Mouse (Mus musculus): ENCODE measurements around the gene Pfkfb3. TPM values are rescaled to one million over a fixed set of nuclear protein-coding genes. Genes with fewer than 3 reads are reported as not detected.

Gene Pfkfb3
- polyA plus RNA-seq, 1 experiment = 22.2 TPM

- Histone ChIP-seq H3K36me3 (ENCODE audit: control insufficient read depth, insufficient read depth, low read length) (peaks cover 3% of the 10 kb centered on the region; the same call in 1 of the 2 replicates), H3K4me3 (ENCODE audit: insufficient read depth, low read depth, low read length) (no peak overlapping the region), H3K27me3 (replicated peaks; ENCODE audit: control insufficient read depth, insufficient read depth, low read length) (no peaks in the 10 kb centered on the region), H3K27ac (ENCODE audit: insufficient read depth, low read depth, low read length) (no peak overlapping the region), H3K4me1 (ENCODE audit: control insufficient read depth, insufficient read depth, low read length) (no peaks in the 10 kb centered on the region)
- peak; percentile 49 for DNase-seq
- TF ChIP-seq CTCF (conservative IDR thresholded peaks at IDR 0.05; ENCODE audit: insufficient read depth, insufficient read length, low read depth, low read length) = no peak
- no peak for TF ChIP-seq POLR2A (IDR thresholded peaks at IDR 0.05; ENCODE audit: low read depth, low read length)
- 67% methylated on average over 3 of the region's 3 CpGs for WGBS
Measured at GRCm38 (mm10) chr2:11496601-11497031, 57.3 kb downstream of the Pfkfb3 start.

GRCm38 (mm10) chr2:11494841-11495255, 59.0 kb downstream of the Pfkfb3 start:
- Histone ChIP-seq H3K4me1 (ENCODE audit: control insufficient read depth, insufficient read depth, low read length) (0 out of 2 replicates have a peak, but pooled peaks cover 3% of the 10 kb centered on the region), H3K27ac (ENCODE audit: insufficient read depth, low read depth, low read length) (no peak overlapping the region), H3K4me3 (ENCODE audit: insufficient read depth, low read depth, low read length) (no peak overlapping the region), H3K36me3 (ENCODE audit: control insufficient read depth, insufficient read depth, low read length) (peaks cover 3% of the 10 kb centered on the region; the same call in 1 of the 2 replicates), H3K27me3 (replicated peaks; ENCODE audit: control insufficient read depth, insufficient read depth, low read length) (no peaks in the 10 kb centered on the region)
- TF ChIP-seq CTCF (conservative IDR thresholded peaks at IDR 0.05; ENCODE audit: insufficient read depth, insufficient read length, low read depth, low read length) = no peak
- TF ChIP-seq POLR2A (IDR thresholded peaks at IDR 0.05; ENCODE audit: low read depth, low read length) = no peak
- DNase-seq = peak; percentile 57
- WGBS = 46% methylated on average over 7 of the region's 7 CpGs

GRCm38 (mm10) chr2:11492855-11493254, 61.0 kb downstream of the Pfkfb3 start:
- Histone ChIP-seq H3K27me3 (replicated peaks; ENCODE audit: control insufficient read depth, insufficient read depth, low read length) (no peaks in the 10 kb centered on the region), H3K36me3 (ENCODE audit: control insufficient read depth, insufficient read depth, low read length) (peaks cover 6% of the 10 kb centered on the region; the same call in 1 of the 2 replicates), H3K4me1 (ENCODE audit: control insufficient read depth, insufficient read depth, low read length) (0 out of 2 replicates have a peak, but pooled peaks cover 3% of the 10 kb centered on the region), H3K27ac (ENCODE audit: insufficient read depth, low read depth, low read length) (no peak overlapping the region), H3K4me3 (ENCODE audit: insufficient read depth, low read depth, low read length) (no peak overlapping the region)
- DNase-seq = no peak
- WGBS = 93% methylated on average over 5 of the region's 5 CpGs
- TF ChIP-seq POLR2A (IDR thresholded peaks at IDR 0.05; ENCODE audit: low read depth, low read length) (no peak), CTCF (conservative IDR thresholded peaks at IDR 0.05; ENCODE audit: insufficient read depth, insufficient read length, low read depth, low read length) (no peak)

- H3K27me3 ChIP-seq (replicated peaks; ENCODE audit: control insufficient read depth, insufficient read depth, low read length) = no peaks in the 10 kb centered on the region
- H3K36me3 ChIP-seq (ENCODE audit: control insufficient read depth, insufficient read depth, low read length) = peaks cover 6% of the 10 kb centered on the region; the same call in 1 of the 2 replicates
- 0 out of 2 replicates have a peak, but pooled peaks cover 3% of the 10 kb centered on the region for H3K4me1 ChIP-seq (ENCODE audit: control insufficient read depth, insufficient read depth, low read length)
- peak; percentile 62 for DNase-seq
- no peak overlapping the region for H3K27ac ChIP-seq (ENCODE audit: insufficient read depth, low read depth, low read length)
- no peak overlapping the region for H3K4me3 ChIP-seq (ENCODE audit: insufficient read depth, low read depth, low read length)
- WGBS = 64% methylated on average over 3 of the region's 3 CpGs
- TF ChIP-seq CTCF (conservative IDR thresholded peaks at IDR 0.05; ENCODE audit: insufficient read depth, insufficient read length, low read depth, low read length) (no peak), POLR2A (IDR thresholded peaks at IDR 0.05; ENCODE audit: low read depth, low read length) (no peak)
Measured at GRCm38 (mm10) chr2:11491471-11491870, 62.4 kb downstream of the Pfkfb3 start.

- no peak overlapping the region for H3K27ac ChIP-seq (ENCODE audit: insufficient read depth, low read depth, low read length)
- H3K36me3 ChIP-seq (ENCODE audit: control insufficient read depth, insufficient read depth, low read length) = peaks cover 6% of the 10 kb centered on the region; the same call in 1 of the 2 replicates
- no peak for TF ChIP-seq CTCF (conservative IDR thresholded peaks at IDR 0.05; ENCODE audit: insufficient read depth, insufficient read length, low read depth, low read length)
- TF ChIP-seq POLR2A (IDR thresholded peaks at IDR 0.05; ENCODE audit: low read depth, low read length) = no peak
- no peak overlapping the region for H3K4me3 ChIP-seq (ENCODE audit: insufficient read depth, low read depth, low read length)
- DNase-seq = no peak
- H3K27me3 ChIP-seq (replicated peaks; ENCODE audit: control insufficient read depth, insufficient read depth, low read length) = no peaks in the 10 kb centered on the region
- WGBS = 75% methylated on average over 4 of the region's 4 CpGs
- H3K4me1 ChIP-seq (ENCODE audit: control insufficient read depth, insufficient read depth, low read length) = 0 out of 2 replicates have a peak, but pooled peaks cover 3% of the 10 kb centered on the region
Measured at GRCm38 (mm10) chr2:11490554-11490953, 63.3 kb downstream of the Pfkfb3 start.

GRCm38 (mm10) chr2:11483226-11483625, 70.7 kb downstream of the Pfkfb3 start:
- Histone ChIP-seq H3K27me3 (replicated peaks; ENCODE audit: control insufficient read depth, insufficient read depth, low read length) (no peaks in the 10 kb centered on the region), H3K27ac (ENCODE audit: insufficient read depth, low read depth, low read length) (no peak overlapping the region), H3K36me3 (ENCODE audit: control insufficient read depth, insufficient read depth, low read length) (peaks cover 1% of the 10 kb centered on the region; the same call in 1 of the 2 replicates), H3K4me1 (ENCODE audit: control insufficient read depth, insufficient read depth, low read length) (no peaks in the 10 kb centered on the region), H3K4me3 (ENCODE audit: insufficient read depth, low read depth, low read length) (no peak overlapping the region)
- TF ChIP-seq CTCF (conservative IDR thresholded peaks at IDR 0.05; ENCODE audit: insufficient read depth, insufficient read length, low read depth, low read length) (no peak), POLR2A (IDR thresholded peaks at IDR 0.05; ENCODE audit: low read depth, low read length) (no peak)
- WGBS = 87% methylated on average over 4 of the region's 4 CpGs
- no peak for DNase-seq

- H3K4me1 ChIP-seq (ENCODE audit: control insufficient read depth, insufficient read depth, low read length) = no peaks in the 10 kb centered on the region
- peaks cover 1% of the 10 kb centered on the region; the same call in 1 of the 2 replicates for H3K36me3 ChIP-seq (ENCODE audit: control insufficient read depth, insufficient read depth, low read length)
- no peaks in the 10 kb centered on the region for H3K27me3 ChIP-seq (replicated peaks; ENCODE audit: control insufficient read depth, insufficient read depth, low read length)
- no peak overlapping the region for H3K27ac ChIP-seq (ENCODE audit: insufficient read depth, low read depth, low read length)
- H3K4me3 ChIP-seq (ENCODE audit: insufficient read depth, low read depth, low read length) = no peak overlapping the region
- DNase-seq = no peak
- TF ChIP-seq POLR2A (IDR thresholded peaks at IDR 0.05; ENCODE audit: low read depth, low read length) (no peak), CTCF (conservative IDR thresholded peaks at IDR 0.05; ENCODE audit: insufficient read depth, insufficient read length, low read depth, low read length) (no peak)
- WGBS = 89% methylated on average over 7 of the region's 7 CpGs
Measured at GRCm38 (mm10) chr2:11482364-11482763, 71.5 kb downstream of the Pfkfb3 start.
